Mouse (Mus musculus) spleen, postnatal 10 days (tissue): Measurements from ENCODE around the gene Rpia.
A peak's percentile ranks its signal among the peaks of the same experiment; 100 is the strongest.

ENCODE experiments used
- DNase-seq, 2 experiments: peaks; one replicate each; pipeline ENCODE4 v3.0.0; 2021 to 2022; ENCODE audit warnings: low spot score in 2 of 2

Rpia gene

GRCm38 (mm10) chr6:70805267-70805666 lies 13.2 kb upstream of the Rpia start:
- peak; percentile 58 to 78 for DNase-seq

- peak; percentile 36 to 37 for DNase-seq
These were observed 12.6 kb upstream of the Rpia start for GRCm38 (mm10) chr6:70804632-70805031.

GRCm38 (mm10) chr6:70797581-70798251 lies 5.7 kb upstream of the Rpia start:
- DNase-seq, result peak; percentile 69 to 91

GRCm38 (mm10) chr6:70796940-70797339 lies 4.9 kb upstream of the Rpia start:
- DNase-seq, result no peak

GRCm38 (mm10) chr6:70792644-70793043 lies 612 bp upstream of the Rpia start:
- DNase-seq, result peak; percentile 46 to 53

GRCm38 (mm10) chr6:70790852-70791761 lies 925 bp downstream of the Rpia start:
- peak; percentile 56 to 84 for DNase-seq

GRCm38 (mm10) chr6:70790034-70790650 lies 1.9 kb downstream of the Rpia start:
- DNase-seq, result peak in 1 of 2 experiments; percentile 44

GRCm38 (mm10) chr6:70789134-70789533 lies 2.9 kb downstream of the Rpia start:
- no peak for DNase-seq

- no peak for DNase-seq
These were observed 4.5 kb downstream of the Rpia start for GRCm38 (mm10) chr6:70787524-70787923.

- DNase-seq, result peak in 1 of 2 experiments; percentile 7
These were observed 6.2 kb downstream of the Rpia start for GRCm38 (mm10) chr6:70785852-70786251.

GRCm38 (mm10) chr6:70784811-70785210 lies 7.2 kb downstream of the Rpia start:
- DNase-seq, result peak in 1 of 2 experiments; percentile 5

- no peak for DNase-seq
These were observed 10.7 kb downstream of the Rpia start for GRCm38 (mm10) chr6:70781336-70781735.

GRCm38 (mm10) chr6:70774372-70774771 lies 17.7 kb downstream of the Rpia start:
- DNase-seq, result no peak

GRCm38 (mm10) chr6:70773769-70774168 lies 18.3 kb downstream of the Rpia start:
- no peak for DNase-seq

GRCm38 (mm10) chr6:70768769-70769168 lies 23.3 kb downstream of the Rpia start:
- DNase-seq, result peak; percentile 71 to 84

GRCm38 (mm10) chr6:70765076-70765475 lies 27.0 kb downstream of the Rpia start:
- no peak for DNase-seq

- no peak for DNase-seq
These were observed 27.5 kb downstream of the Rpia start for GRCm38 (mm10) chr6:70764551-70764950.

- no peak for DNase-seq
These were observed 28.2 kb downstream of the Rpia start for GRCm38 (mm10) chr6:70763881-70764280.

GRCm38 (mm10) chr6:70762659-70763058 lies 29.4 kb downstream of the Rpia start:
- DNase-seq, result no peak

- no peak for DNase-seq
These were observed 31.1 kb downstream of the Rpia start for GRCm38 (mm10) chr6:70760951-70761350.

GRCm38 (mm10) chr6:70754833-70755232 lies 37.2 kb downstream of the Rpia start:
- DNase-seq, result no peak

GRCm38 (mm10) chr6:70752351-70752750 lies 39.7 kb downstream of the Rpia start:
- DNase-seq, result peak; percentile 55 to 83
